Mouse (Mus musculus) cerebellum, adult 2 months (tissue): ENCODE results near the gene Akap2. TPM values are rescaled to one million over a fixed set of nuclear protein-coding genes. Genes with fewer than 3 reads are reported as not detected.

Experiments used
- DNase-seq, 2 experiments: peaks; one replicate each; pipeline ENCODE4 v3.0.0; 2021
- H3K27ac ChIP-seq: fragments of 200-500 bp; 2 replicates; pipeline ENCODE4 v1.5.1; 2012; ENCODE audit warnings: low read length, control low read depth, inconsistent platforms; ENCODE audit not compliant: insufficient read depth
- H3K27me3 ChIP-seq: fragments of 200-500 bp; 2 replicates; pipeline ENCODE4 v1.6.1; 2012; ENCODE audit warnings: inconsistent platforms, mild to moderate bottlenecking, low read length, moderate library complexity; ENCODE audit not compliant: control insufficient read depth, insufficient read depth
- H3K4me1 ChIP-seq: fragments of 200-500 bp; 2 replicates; pipeline ENCODE4 v1.6.1; 2011; ENCODE audit warnings: low read length; ENCODE audit not compliant: control insufficient read depth, insufficient read depth
- H3K4me3 ChIP-seq: fragments of 200-500 bp; replicated peaks from 2 replicates; pipeline ENCODE3; 2011; ENCODE audit warnings: mild to moderate bottlenecking, low read depth, low read length, control low read depth; ENCODE audit not compliant: insufficient read depth
- CTCF ChIP-seq: fragments of 200-500 bp; IDR thresholded peaks from 2 replicates; pipeline ENCODE4 v1.5.1; 2011; ENCODE audit warnings: low read depth, mild to moderate bottlenecking, control low read depth, low read length, moderate library complexity, borderline replicate concordance; ENCODE audit not compliant: insufficient read depth
- POLR2A ChIP-seq: fragments of 200-500 bp; IDR thresholded peaks from 2 replicates; pipeline ENCODE4 v1.6.1; 2011; ENCODE audit warnings: low read length, control low read depth, borderline replicate concordance; ENCODE audit not compliant: insufficient read depth
- WGBS: fragments of 180-500 bp; shearing (Covaris S2); methylation state at CpG from one replicate; pipeline ENCODE4 v1.1.7; 2018; 5-methylcytosine and 5-hydroxymethylcytosine counted together
- polyA plus RNA-seq: library from polyadenylated mRNA; depleted of rRNA; stranded (reverse); fragments of >200 nt; gene quantifications from 2 replicates; pipeline ENCODE4 v1.2.3, GENCODE M21; 2012

The Akap2 gene
- polyA plus RNA-seq, 1 experiment: 33.6 TPM

GRCm38 (mm10) chr4:57678991-57679457 is 38.4 kb upstream of the Akap2 start:
- WGBS: 88% methylated on average over 9 of the region's 9 CpGs
- H3K27ac ChIP-seq: no peak overlapping the region
- no peak overlapping the region for H3K4me3 ChIP-seq
- H3K4me1 ChIP-seq: no peaks in the 10 kb centered on the region
- no peaks in the 10 kb centered on the region for H3K27me3 ChIP-seq
- no peak for DNase-seq
- TF ChIP-seq CTCF (no peak), POLR2A (no peak)

- 50% methylated on average over 12 of the region's 12 CpGs for WGBS
Measured at GRCm38 (mm10) chr4:57680186-57680585, 37.3 kb upstream of the Akap2 start.

GRCm38 (mm10) chr4:57681511-57681910 is 35.9 kb upstream of the Akap2 start:
- WGBS: 25% methylated on average over 12 of the region's 12 CpGs
- H3K27me3 ChIP-seq: no peaks in the 10 kb centered on the region
- peak; percentile 62 to 70 for DNase-seq
- H3K4me1 ChIP-seq: no peaks in the 10 kb centered on the region
- TF ChIP-seq CTCF (no peak), POLR2A (no peak)
- no peak overlapping the region for H3K27ac ChIP-seq
- H3K4me3 ChIP-seq: no peak overlapping the region

More at GRCm38 (mm10) chr4:57680186-57680585, 37.3 kb upstream of the Akap2 start:
- no peak for TF ChIP-seq POLR2A
- TF ChIP-seq CTCF: no peak
- Histone ChIP-seq H3K27me3 (no peaks in the 10 kb centered on the region), H3K4me1 (no peaks in the 10 kb centered on the region), H3K27ac (no peak overlapping the region), H3K4me3 (no peak overlapping the region)
- no peak for DNase-seq

GRCm38 (mm10) chr4:57682341-57682740 is 35.1 kb upstream of the Akap2 start:
- H3K27ac ChIP-seq: no peak overlapping the region

GRCm38 (mm10) chr4:57682944-57683343 is 34.5 kb upstream of the Akap2 start:
- no peak for DNase-seq
- Histone ChIP-seq H3K27me3 (no peaks in the 10 kb centered on the region), H3K27ac (no peak overlapping the region), H3K4me1 (no peaks in the 10 kb centered on the region), H3K4me3 (no peak overlapping the region)
- TF ChIP-seq CTCF (no peak), POLR2A (no peak)
- WGBS: 92% methylated on average over 11 of the region's 11 CpGs

More at GRCm38 (mm10) chr4:57682341-57682740, 35.1 kb upstream of the Akap2 start:
- no peak for TF ChIP-seq POLR2A
- no peak for TF ChIP-seq CTCF
- DNase-seq: no peak
- 100% methylated on average over 2 of the region's 2 CpGs for WGBS
- Histone ChIP-seq H3K4me1 (no peaks in the 10 kb centered on the region), H3K27me3 (no peaks in the 10 kb centered on the region), H3K4me3 (no peak overlapping the region)

GRCm38 (mm10) chr4:57684676-57685215 is 32.7 kb upstream of the Akap2 start:
- TF ChIP-seq POLR2A (no peak), CTCF (no peak)
- Histone ChIP-seq H3K4me3 (no peak overlapping the region), H3K27ac (no peak overlapping the region), H3K27me3 (no peaks in the 10 kb centered on the region), H3K4me1 (no peaks in the 10 kb centered on the region)
- DNase-seq: no peak
- 82% methylated on average over 12 of the region's 12 CpGs for WGBS

- no peak for DNase-seq
- WGBS: 80% methylated on average over 3 of the region's 3 CpGs
- TF ChIP-seq POLR2A: no peak
- no peak for TF ChIP-seq CTCF
- Histone ChIP-seq H3K4me3 (no peak overlapping the region), H3K27me3 (no peaks in the 10 kb centered on the region), H3K4me1 (no peaks in the 10 kb centered on the region), H3K27ac (no peak overlapping the region)
Measured at GRCm38 (mm10) chr4:57686736-57687135, 30.7 kb upstream of the Akap2 start.

GRCm38 (mm10) chr4:57687583-57687982 is 29.9 kb upstream of the Akap2 start:
- DNase-seq: no peak
- WGBS: 88% methylated on average over 3 of the region's 3 CpGs
- TF ChIP-seq CTCF: no peak
- TF ChIP-seq POLR2A: no peak
- no peak overlapping the region for H3K27ac ChIP-seq
- H3K4me1 ChIP-seq: no peaks in the 10 kb centered on the region
- no peaks in the 10 kb centered on the region for H3K27me3 ChIP-seq
- H3K4me3 ChIP-seq: no peak overlapping the region

GRCm38 (mm10) chr4:57688131-57688530 is 29.3 kb upstream of the Akap2 start:
- Histone ChIP-seq H3K27ac (no peak overlapping the region), H3K4me1 (no peaks in the 10 kb centered on the region), H3K27me3 (no peaks in the 10 kb centered on the region), H3K4me3 (no peak overlapping the region)
- 83% methylated on average over 9 of the region's 9 CpGs for WGBS
- no peak for DNase-seq
- TF ChIP-seq CTCF (no peak), POLR2A (no peak)
